Mouse (Mus musculus): Measurements from ENCODE around the gene Mri1.

DNA sequence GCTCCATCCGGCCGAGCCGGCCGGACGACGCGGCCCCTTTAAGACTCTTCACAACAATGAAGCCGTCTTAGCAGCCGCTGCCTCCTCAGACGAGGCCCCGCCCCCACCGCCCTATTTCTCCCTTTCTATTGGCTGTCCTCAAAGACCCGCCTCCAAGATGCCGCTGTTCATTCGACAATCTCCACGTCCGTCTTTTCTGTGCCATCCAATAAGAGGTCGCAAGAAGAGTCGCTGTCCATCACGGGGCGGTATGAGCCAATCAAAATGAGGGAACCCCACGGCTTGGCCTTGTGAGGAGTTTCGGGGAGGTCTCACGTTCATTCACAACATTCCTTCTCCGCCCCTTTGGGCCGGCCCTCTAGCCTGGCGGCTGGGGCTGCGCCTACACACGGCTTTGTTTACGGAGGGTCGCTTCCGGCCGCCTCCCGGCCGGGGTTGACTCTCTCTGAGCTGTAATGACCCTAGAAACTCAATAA lies 20.1 kb downstream of the Mri1 start, which contains the start of gene Zswim4:
- TF ChIP-seq POLR2AphosphoS2 (IDR thresholded peaks at IDR 0.05; ENCODE audit: insufficient read length, low read depth) = no peak
- TF ChIP-seq USF1 (IDR thresholded peaks at IDR 0.05; ENCODE audit: low read depth) = peak; percentile 82
- TF ChIP-seq POLR2A (IDR thresholded peaks at IDR 0.05; ENCODE audit: insufficient read length, low read depth) = peak; percentile 50
- TF ChIP-seq TCF12 (IDR thresholded peaks at IDR 0.05; ENCODE audit: insufficient read depth, poor library complexity, severe bottlenecking) = no peak
- TF ChIP-seq REST (IDR thresholded peaks at IDR 0.05; ENCODE audit: insufficient read depth, insufficient read length) = no peak
- TF ChIP-seq E2F4 (IDR thresholded peaks at IDR 0.05; ENCODE audit: insufficient read depth) = no peak
- TF ChIP-seq MAX (IDR thresholded peaks at IDR 0.05; ENCODE audit: low read depth) = no peak
- TF ChIP-seq MYOD1 (IDR thresholded peaks at IDR 0.05; ENCODE audit: control insufficient read depth in 1 of 3, insufficient read length in 2 of 3, low read depth in 2 of 3) = no peak
- TF ChIP-seq CEBPB (IDR thresholded peaks at IDR 0.05; ENCODE audit: insufficient read depth, poor library complexity, severe bottlenecking) = no peak
- TF ChIP-seq TCF3 (IDR thresholded peaks at IDR 0.05; ENCODE audit: insufficient read length, low read depth) = no peak
- TF ChIP-seq MYOG (IDR thresholded peaks at IDR 0.05; ENCODE audit: control insufficient read depth in 1 of 3, insufficient read depth in 1 of 3, insufficient read length in 2 of 3, low read depth in 2 of 3) = no peak
- peak; percentile 92 for TF ChIP-seq SRF (IDR thresholded peaks at IDR 0.05; ENCODE audit: control insufficient read depth, insufficient read length, low read depth)

All from myocyte (in vitro differentiated cells).